Mouse (Mus musculus): ENCODE measurements around the gene Kdm7a. TPM values are rescaled to one million over a fixed set of nuclear protein-coding genes. Genes with fewer than 3 reads are reported as not detected.

Gene Kdm7a
- total RNA-seq, 2 experiments from 2014 or later: 110 to 147 TPM

GRCm38 (mm10) chr6:39209677-39210076, 3.1 kb upstream of the Kdm7a start:
- no peak for ATAC-seq (replicated peaks; ENCODE audit: low FRiP score, poor library complexity, severe bottlenecking)

- ATAC-seq (replicated peaks; ENCODE audit: low FRiP score, poor library complexity, severe bottlenecking): no peak
Observed at GRCm38 (mm10) chr6:39208181-39208580, 1.6 kb upstream of the Kdm7a start.

GRCm38 (mm10) chr6:39205650-39206580, 674 bp downstream of the Kdm7a start:
- ATAC-seq (replicated peaks; ENCODE audit: low FRiP score, poor library complexity, severe bottlenecking): no peak

- peak; percentile 62 for ATAC-seq (replicated peaks; ENCODE audit: low FRiP score, poor library complexity, severe bottlenecking)
Observed at GRCm38 (mm10) chr6:39205064-39205649, 1.4 kb downstream of the Kdm7a start.

- no peak for ATAC-seq (replicated peaks; ENCODE audit: low FRiP score, poor library complexity, severe bottlenecking)
Observed at GRCm38 (mm10) chr6:39204444-39204843, 2.1 kb downstream of the Kdm7a start.

GRCm38 (mm10) chr6:39203236-39203635, 3.4 kb downstream of the Kdm7a start:
- peak; percentile 85 for ATAC-seq (replicated peaks; ENCODE audit: low FRiP score, poor library complexity, severe bottlenecking)

- ATAC-seq (replicated peaks; ENCODE audit: low FRiP score, poor library complexity, severe bottlenecking): no peak
Observed at GRCm38 (mm10) chr6:39193006-39193405, 13.6 kb downstream of the Kdm7a start.

GRCm38 (mm10) chr6:39191518-39191917, 15.1 kb downstream of the Kdm7a start:
- no peak for ATAC-seq (replicated peaks; ENCODE audit: low FRiP score, poor library complexity, severe bottlenecking)

GRCm38 (mm10) chr6:39187227-39187626, 19.4 kb downstream of the Kdm7a start:
- peak; percentile 55 for ATAC-seq (replicated peaks; ENCODE audit: low FRiP score, poor library complexity, severe bottlenecking)

GRCm38 (mm10) chr6:39169089-39169488, 37.5 kb downstream of the Kdm7a start:
- no peak for ATAC-seq (replicated peaks; ENCODE audit: low FRiP score, poor library complexity, severe bottlenecking)

GRCm38 (mm10) chr6:39164891-39165290, 41.7 kb downstream of the Kdm7a start:
- ATAC-seq (replicated peaks; ENCODE audit: low FRiP score, poor library complexity, severe bottlenecking): no peak

- ATAC-seq (replicated peaks; ENCODE audit: low FRiP score, poor library complexity, severe bottlenecking): peak; percentile 84
Observed at GRCm38 (mm10) chr6:39161975-39162374, 44.6 kb downstream of the Kdm7a start.

- ATAC-seq (replicated peaks; ENCODE audit: low FRiP score, poor library complexity, severe bottlenecking): no peak
Observed at GRCm38 (mm10) chr6:39146041-39146440, 60.5 kb downstream of the Kdm7a start.

GRCm38 (mm10) chr6:39132556-39132955, 74.0 kb downstream of the Kdm7a start:
- ATAC-seq (replicated peaks; ENCODE audit: low FRiP score, poor library complexity, severe bottlenecking): no peak

GRCm38 (mm10) chr6:39131480-39131879, 75.1 kb downstream of the Kdm7a start:
- ATAC-seq (replicated peaks; ENCODE audit: low FRiP score, poor library complexity, severe bottlenecking): no peak

GRCm38 (mm10) chr6:39124719-39125118, 81.9 kb downstream of the Kdm7a start:
- ATAC-seq (replicated peaks; ENCODE audit: low FRiP score, poor library complexity, severe bottlenecking): no peak

- no peak for ATAC-seq (replicated peaks; ENCODE audit: low FRiP score, poor library complexity, severe bottlenecking)
Observed at GRCm38 (mm10) chr6:39120685-39121084, 85.9 kb downstream of the Kdm7a start.

- ATAC-seq (replicated peaks; ENCODE audit: low FRiP score, poor library complexity, severe bottlenecking): no peak
Observed at GRCm38 (mm10) chr6:39118456-39118881, 88.1 kb downstream of the Kdm7a start.

- ATAC-seq (replicated peaks; ENCODE audit: low FRiP score, poor library complexity, severe bottlenecking): peak; percentile 94
Observed at GRCm38 (mm10) chr6:39117584-39118455, 88.8 kb downstream of the Kdm7a start, which contains the start of gene Parp12. Gene Parp12 (minus strand): TSS chr6:39118349.

- ATAC-seq (replicated peaks; ENCODE audit: low FRiP score, poor library complexity, severe bottlenecking): no peak
Observed at GRCm38 (mm10) chr6:39115438-39115837, 91.2 kb downstream of the Kdm7a start.

All from erythroid progenitor cell, adult 5-6 weeks (primary cell).